ENCODE assay signal across 19 mouse cellular contexts in genomic region chr6:115493824-115494223, GRCm38 (mm10). TPM values are rescaled to one million over a fixed set of nuclear protein-coding genes. Genes with fewer than 3 reads are reported as not detected.
DNase-seq lines count a peak whose midpoint lies in the region; ATAC-seq and TF ChIP-seq lines count a peak whose summit lies in the region.
"Had no signal": no experiment of that assay in that cellular context is flagged by ENCODE, and none has a peak within 500 bp of the region (broad histone marks: within the 10 kb centered on the region; RNA-seq: fewer than 3 reads in every experiment).

No protein-coding gene starts in this region.

- H3K4me2 ChIP-seq in embryonic facial prominence, embryonic 15.5 days (replicated peaks), result no peak overlapping the region
- no peak overlapping the region for H3K4me2 ChIP-seq in lung, embryonic 14.5 days
- H3K4me2 ChIP-seq in myocyte (ENCODE audit: low read depth), result peak overlapping the region; percentile 73
- H3K4me2 ChIP-seq: heart, embryonic 15.5 days; hindbrain, embryonic 15.5 days; liver, embryonic 12.5 days; midbrain, embryonic 15.5 days; neural tube, embryonic 15.5 days had no signal

- ATAC-seq in embryonic facial prominence, embryonic 15.5 days (ENCODE audit: insufficient number of reproducible peaks, low FRiP score, low TSS enrichment, low read depth), result no peak
- ATAC-seq in lung, embryonic 14.5 days (ENCODE audit: insufficient read depth), result no peak
- ATAC-seq in granulocyte monocyte progenitor cell, adult 5-6 weeks (replicated peaks; ENCODE audit: poor library complexity, severe bottlenecking), result no peak
- ATAC-seq: intestine, embryonic 16.5 days; liver, embryonic 12.5 days; midbrain, embryonic 15.5 days had no signal

- no peak for TF ChIP-seq CTCF in lung, embryonic 14.5 days (IDR thresholded peaks at IDR 0.05; ENCODE audit: low read depth)

- H3K27me3 ChIP-seq in embryonic facial prominence, embryonic 15.5 days, result no peaks in the 10 kb centered on the region
- H3K27me3 ChIP-seq in embryonic facial prominence, embryonic 10.5 days (replicated peaks; ENCODE audit: low read depth, poor library complexity, severe bottlenecking), result no peaks in the 10 kb centered on the region
- no peaks in the 10 kb centered on the region for H3K27me3 ChIP-seq in lung, embryonic 14.5 days (ENCODE audit: insufficient read depth, low read length)
- H3K27me3 ChIP-seq in myocyte (ENCODE audit: control insufficient read depth, insufficient read depth, insufficient read length), result no peaks in the 10 kb centered on the region
- H3K27me3 ChIP-seq: CH12.LX; heart, embryonic 15.5 days; hindbrain, embryonic 15.5 days; megakaryocyte, embryonic 14.5 days; neural tube, embryonic 15.5 days had no signal

- H3K79me2 ChIP-seq in myocyte (ENCODE audit: control insufficient read depth, insufficient read depth), result no peaks in the 10 kb centered on the region

- no peak for TF ChIP-seq POLR2A in myocyte (IDR thresholded peaks at IDR 0.05; ENCODE audit: insufficient read length, low read depth)

- H3ac ChIP-seq in myocyte (ENCODE audit: control insufficient read depth, insufficient read length), result no peak overlapping the region

- peaks cover 10% of the 10 kb centered on the region for H3K4me1 ChIP-seq in embryonic facial prominence, embryonic 15.5 days
- no peaks in the 10 kb centered on the region for H3K4me1 ChIP-seq in embryonic facial prominence, embryonic 10.5 days
- 0 out of 2 replicates have a peak, but pooled peaks cover 7% of the 10 kb centered on the region for H3K4me1 ChIP-seq in lung, embryonic 14.5 days (ENCODE audit: insufficient read depth)
- H3K4me1 ChIP-seq: heart, embryonic 15.5 days; hindbrain, embryonic 15.5 days; limb, embryonic 10.5 days; liver, embryonic 12.5 days; midbrain, embryonic 15.5 days; neural tube, embryonic 15.5 days had no signal

- H3K4me3 ChIP-seq in embryonic facial prominence, embryonic 15.5 days (replicated peaks), result no peak overlapping the region
- H3K4me3 ChIP-seq in embryonic facial prominence, embryonic 10.5 days, result no peak overlapping the region
- no peak overlapping the region for H3K4me3 ChIP-seq in lung, embryonic 14.5 days (ENCODE audit: low read depth, low read length)
- H3K4me3 ChIP-seq in myocyte, result no peak overlapping the region
- H3K4me3 ChIP-seq: heart, embryonic 15.5 days; hindbrain, embryonic 15.5 days; limb, embryonic 10.5 days; liver, embryonic 12.5 days; megakaryocyte, embryonic 14.5 days; midbrain, embryonic 15.5 days; neural tube, embryonic 15.5 days had no signal

- no peaks in the 10 kb centered on the region for H3K9me3 ChIP-seq in embryonic facial prominence, embryonic 15.5 days (replicated peaks)
- no peaks in the 10 kb centered on the region for H3K9me3 ChIP-seq in embryonic facial prominence, embryonic 10.5 days
- H3K9me3 ChIP-seq in lung, embryonic 14.5 days (ENCODE audit: low read depth, low read length), result no peaks in the 10 kb centered on the region
- H3K9me3 ChIP-seq: heart, embryonic 15.5 days; hindbrain, embryonic 15.5 days; limb, embryonic 10.5 days; liver, embryonic 12.5 days; megakaryocyte, embryonic 14.5 days; midbrain, embryonic 15.5 days; neural tube, embryonic 15.5 days had no signal

- no peak for DNase-seq in embryonic facial prominence, embryonic 10.5 days (ENCODE audit: low spot score)
- no peak for DNase-seq in lung, embryonic 14.5 days
- DNase-seq in lung, postnatal 14 days, result no peak
- DNase-seq in adrenal gland, postnatal 36 days, result no peak
- no peak for DNase-seq in spleen, adult 12 weeks (ENCODE audit: low spot score)
- DNase-seq: heart, postnatal 4 days; kidney, postnatal 10 days had no signal

- peak overlapping the region; percentile 48; the same call in 1 of the 2 replicates for H3K27ac ChIP-seq in embryonic facial prominence, embryonic 15.5 days (replicated peaks)
- H3K27ac ChIP-seq in embryonic facial prominence, embryonic 10.5 days (replicated peaks), result no peak overlapping the region
- H3K27ac ChIP-seq in lung, embryonic 14.5 days (ENCODE audit: low read depth), result peak overlapping the region; percentile 48; the same call in 1 of the 2 replicates
- H3K27ac ChIP-seq: heart, embryonic 15.5 days; hindbrain, embryonic 15.5 days; limb, embryonic 10.5 days; liver, embryonic 12.5 days; midbrain, embryonic 15.5 days; neural tube, embryonic 15.5 days had no signal

- no peak overlapping the region for H3K9ac ChIP-seq in embryonic facial prominence, embryonic 15.5 days
- no peak overlapping the region for H3K9ac ChIP-seq in lung, embryonic 14.5 days
- H3K9ac ChIP-seq: heart, embryonic 15.5 days; hindbrain, embryonic 15.5 days; liver, embryonic 12.5 days; midbrain, embryonic 15.5 days; neural tube, embryonic 15.5 days had no signal

- no peaks in the 10 kb centered on the region for H3K36me3 ChIP-seq in embryonic facial prominence, embryonic 15.5 days
- H3K36me3 ChIP-seq in embryonic facial prominence, embryonic 10.5 days (replicated peaks), result no peaks in the 10 kb centered on the region
- H3K36me3 ChIP-seq in lung, embryonic 14.5 days (ENCODE audit: insufficient read depth), result no peaks in the 10 kb centered on the region
- H3K36me3 ChIP-seq in myocyte (ENCODE audit: control insufficient read depth, insufficient read depth), result no peaks in the 10 kb centered on the region
- H3K36me3 ChIP-seq: heart, embryonic 15.5 days; hindbrain, embryonic 15.5 days; limb, embryonic 10.5 days; liver, embryonic 12.5 days; midbrain, embryonic 15.5 days; neural tube, embryonic 15.5 days had no signal

TF ChIP-seq in myocyte, 11 proteins besides CTCF, POLR2A, EP300 and RAD21:
- TF ChIP-seq SRF (IDR thresholded peaks at IDR 0.05; ENCODE audit: control insufficient read depth, insufficient read length, low read depth), result no peak
- no peak for TF ChIP-seq MYOD1 (IDR thresholded peaks at IDR 0.05; ENCODE audit: control insufficient read depth in 1 of 3, insufficient read length in 2 of 3, low read depth in 2 of 3)
- TF ChIP-seq MYOG (IDR thresholded peaks at IDR 0.05; ENCODE audit: control insufficient read depth in 1 of 3, insufficient read depth in 1 of 3, insufficient read length in 2 of 3, low read depth in 2 of 3), result no peak
- no peak for TF ChIP-seq MAX (IDR thresholded peaks at IDR 0.05; ENCODE audit: low read depth)
- TF ChIP-seq TCF12 (IDR thresholded peaks at IDR 0.05; ENCODE audit: insufficient read depth, poor library complexity, severe bottlenecking), result no peak
- no peak for TF ChIP-seq CEBPB (IDR thresholded peaks at IDR 0.05; ENCODE audit: insufficient read depth, poor library complexity, severe bottlenecking)
- TF ChIP-seq E2F4 (IDR thresholded peaks at IDR 0.05; ENCODE audit: insufficient read depth), result no peak
- no peak for TF ChIP-seq POLR2AphosphoS2 (IDR thresholded peaks at IDR 0.05; ENCODE audit: insufficient read length, low read depth)
- TF ChIP-seq TCF3 (IDR thresholded peaks at IDR 0.05; ENCODE audit: insufficient read length, low read depth), result no peak
- TF ChIP-seq USF1 (IDR thresholded peaks at IDR 0.05; ENCODE audit: low read depth), result no peak
- no peak for TF ChIP-seq REST (IDR thresholded peaks at IDR 0.05; ENCODE audit: insufficient read depth, insufficient read length)

RNA-seq across cellular contexts. Expression of gene Tsen2, which starts 50.6 kb away (rescaled TPM):
- 29.1 and 31.5 TPM in 2 replicates for polyA plus RNA-seq in embryonic facial prominence, embryonic 15.5 days (2015; fragmentation: Nextera tagmentation; extraction: Ambion mirVana)
- 32.1 and 33.0 TPM in 2 replicates for polyA plus RNA-seq in embryonic facial prominence, embryonic 10.5 days (2016; fragmentation: Nextera tagmentation; extraction: Ambion mirVana)
- 30.6 and 30.9 TPM in 2 replicates for polyA plus RNA-seq in lung, embryonic 14.5 days (2014; fragmentation: Nextera tagmentation; extraction: Ambion mirVana)
- 13.4 TPM for polyA plus RNA-seq in myocyte (2012; fragmentation: generic; extraction: Trizol)
- 10 to 100 TPM; 11.1 to 13.4 TPM for total RNA-seq in adrenal gland, postnatal 36 days (2021)
- 9.4 and 16.0 TPM in 2 replicates for total RNA-seq in granulocyte monocyte progenitor cell, adult 5-6 weeks (2014; fragmentation: Nextera tagmentation)
- total RNA-seq in granulocyte monocyte progenitor cell, adult 5-6 weeks (2017), result 23.1 and 24.3 TPM in 2 replicates
